Mouse (Mus musculus) gastrocnemius, postnatal 14 days (tissue): ENCODE measurements around the gene Zcchc14. TPM values are rescaled to one million over a fixed set of nuclear protein-coding genes. Genes with fewer than 3 reads are reported as not detected.

Source experiments
- DNase-seq: peaks from one replicate; pipeline ENCODE4 v3.0.0; 2021; ENCODE audit warnings: mixed read lengths
- intact Hi-C: fragments of 180-260 bp; cut with DNase I; formaldehyde crosslinking; loops from one replicate; pipeline ENCODE4 v1.15.1; 2025; ENCODE audit warnings: low total_unique reads
- total RNA-seq, 2 experiments: library from RNA; stranded (reverse); gene quantifications; 2 replicates each; pipeline ENCODE4 v1.2.3; 2021

Gene Zcchc14
- total RNA-seq, 2 experiments from 2014 or later: 19.8 to 20.4 TPM

- no peak for DNase-seq
- intact Hi-C loops: no loop called here
These were observed 89.0 kb downstream of the Zcchc14 start for GRCm38 (mm10) chr8:121563701-121564100.

GRCm38 (mm10) chr8:121562941-121563351 is 89.8 kb downstream of the Zcchc14 start:
- peak; percentile 88 for DNase-seq
- intact Hi-C loops: no loop called here

GRCm38 (mm10) chr8:121561636-121562345 is 90.9 kb downstream of the Zcchc14 start:
- intact Hi-C loops: no loop called here
- DNase-seq: peak; percentile 74

GRCm38 (mm10) chr8:121560432-121561100 is 92.1 kb downstream of the Zcchc14 start:
- peak; percentile 2 for DNase-seq
- intact Hi-C loops: no loop called here

- DNase-seq: peak; percentile 2
- intact Hi-C loops: no loop called here
These were observed 92.9 kb downstream of the Zcchc14 start for GRCm38 (mm10) chr8:121559801-121560200.

- intact Hi-C loops: no loop called here
- DNase-seq: peak; percentile 3
These were observed 94.2 kb downstream of the Zcchc14 start for GRCm38 (mm10) chr8:121558538-121558937.

- peak; percentile 3 for DNase-seq
- intact Hi-C loops: no loop called here
These were observed 95.0 kb downstream of the Zcchc14 start for GRCm38 (mm10) chr8:121557746-121558145.

- intact Hi-C loops: no loop called here
- DNase-seq: peak; percentile 41
These were observed 98.7 kb downstream of the Zcchc14 start for GRCm38 (mm10) chr8:121553831-121554475.

GRCm38 (mm10) chr8:121552506-121552905 is 100.2 kb downstream of the Zcchc14 start:
- DNase-seq: peak; percentile 7
- intact Hi-C loops: no loop called here

- intact Hi-C loops: no loop called here
These were observed 101.4 kb downstream of the Zcchc14 start for GRCm38 (mm10) chr8:121551065-121551985.

GRCm38 (mm10) chr8:121550056-121550455 is 102.6 kb downstream of the Zcchc14 start:
- peak; percentile 3 for DNase-seq
- intact Hi-C loops: no loop called here

More at GRCm38 (mm10) chr8:121551065-121551985, 101.4 kb downstream of the Zcchc14 start:
- peak; percentile 75 for DNase-seq

Other genes with a start within 250 kb of the Zcchc14 start
- gene 1700018B08Rik, start 108.6 kb downstream of the Zcchc14 start, total RNA-seq: not detected
- 10 to 100 TPM; 75.2 to 89.8 TPM for gene Fbxo31, start 74.1 kb downstream of the Zcchc14 start, total RNA-seq
- gene Map1lc3b, start 62.5 kb downstream of the Zcchc14 start, total RNA-seq: 100 to 1,000 TPM; 102 to 136 TPM
- gene Jph3, start 76.7 kb upstream of the Zcchc14 start, total RNA-seq: under 1 TPM in 1 of 2 experiments, not detected in 1; 0.09 TPM
- 1 to 10 TPM; 8.1 to 9.7 TPM for gene Klhdc4, start 176.7 kb upstream of the Zcchc14 start, total RNA-seq